Mouse (Mus musculus): ENCODE data around the gene Ccr8.

DNA sequence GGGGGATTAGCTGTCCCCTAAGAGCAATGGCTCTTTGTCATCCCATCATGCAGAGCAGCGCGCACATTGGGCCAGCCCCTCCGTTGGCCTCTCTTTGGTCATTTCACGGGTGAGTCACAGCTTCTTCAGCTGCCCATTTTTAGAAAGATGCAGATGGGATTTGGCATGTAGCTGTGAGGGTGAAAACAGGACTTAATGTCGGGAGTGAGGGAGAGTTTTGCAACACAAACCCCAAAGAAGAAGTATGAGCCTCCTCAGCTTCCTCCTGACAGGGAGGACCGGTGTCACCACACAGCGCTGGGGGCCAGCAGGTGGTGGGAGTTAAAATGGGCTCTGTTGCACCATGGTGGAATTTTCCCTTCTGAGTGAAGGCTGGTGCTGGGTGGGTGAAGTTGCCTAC, 48.8 kb upstream of the Ccr8 start:
- TF ChIP-seq CTCF (IDR thresholded peaks at IDR 0.05; ENCODE audit: low read depth) (no peak), EP300 (optimal IDR thresholded peaks at IDR 0.05) (no peak)
